Mouse (Mus musculus): ENCODE measurements at regions not wholly inside any gene's neighbourhood (a gene's known extent, or its start where the extent isn't known, plus 50 kb on each side); places are given as distances from the start of the nearest gene placed in this dataset.

DNA sequence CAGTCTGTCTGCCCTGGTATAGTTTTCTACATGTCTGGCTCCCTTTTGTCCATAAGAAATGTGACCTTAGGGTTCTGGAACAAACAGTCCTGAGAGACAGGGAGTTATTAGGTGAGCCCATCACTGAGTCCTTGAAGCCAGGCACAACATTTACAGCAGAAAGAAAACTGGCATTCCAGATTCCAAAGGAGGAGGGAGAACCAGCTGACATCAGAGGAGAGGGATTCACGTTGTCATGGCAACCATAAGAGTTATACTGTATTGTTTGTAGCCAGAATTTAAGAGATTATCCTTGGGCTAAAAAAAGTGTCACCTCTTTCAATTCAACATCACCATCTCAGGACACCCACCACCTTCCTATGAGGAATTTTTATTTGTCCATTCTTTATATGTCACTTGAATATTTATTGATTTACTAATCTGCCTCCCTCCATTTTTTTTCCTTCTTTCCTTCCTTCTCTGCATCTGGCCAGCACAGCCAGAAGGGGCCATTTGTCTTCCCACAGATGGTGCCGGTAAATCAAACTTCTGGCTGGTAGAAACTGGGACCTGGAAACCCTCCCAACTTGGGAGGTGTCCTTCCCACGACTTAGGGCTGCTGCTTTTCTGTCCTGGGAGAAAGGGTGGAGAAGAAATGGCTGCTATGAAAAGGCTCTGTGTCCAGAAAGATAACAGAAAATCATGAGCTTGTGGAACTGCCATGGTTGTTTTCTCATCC, 129.3 kb upstream of the Frmpd3 start:
- TF ChIP-seq CTCF (conservative IDR thresholded peaks at IDR 0.05; ENCODE audit: low read length) (no peak), NANOG (IDR thresholded peaks at IDR 0.05; ENCODE audit: borderline replicate concordance, low read length) (no peak)
